Mouse (Mus musculus) hematopoietic stem cell, adult 5-6 weeks (primary cell): ENCODE measurements around the gene Peg3. TPM values are rescaled to one million over a fixed set of nuclear protein-coding genes. Genes with fewer than 3 reads are reported as not detected.

Experiments used
- total RNA-seq: library from RNA; stranded (forward); fragments of 172-1452, 232-1000 nt; gene quantifications from 2 replicates; pipeline ENCODE4 v1.2.3, GENCODE M21; 2017

Peg3 gene
- total RNA-seq, 1 experiment from 2014 or later: not detected

Other genes with a start within 250 kb of the Peg3 start
- not detected in 2 replicates for gene Olfr5, start 243.5 kb downstream of the Peg3 start, total RNA-seq
- gene Olfr1347, start 230.7 kb downstream of the Peg3 start, total RNA-seq: not detected in 2 replicates
- not detected in 2 replicates for gene Olfr1348, start 221.7 kb downstream of the Peg3 start, total RNA-seq
- gene Olfr1349, start 207.5 kb downstream of the Peg3 start, total RNA-seq: not detected in 2 replicates
- gene Olfr1350, start 165.6 kb downstream of the Peg3 start, total RNA-seq: not detected in 2 replicates
- not detected in 2 replicates for gene Zim1, start 34.0 kb downstream of the Peg3 start, total RNA-seq
- 0.45 TPM in 1 of 2 replicates, not detected in the other for gene Usp29, start 147 bp upstream of the Peg3 start, total RNA-seq